Mouse (Mus musculus) small intestine, adult 2 months (tissue): ENCODE data around the gene Ap1b1.

Source experiments
- CTCF ChIP-seq: fragments of 200-500 bp; IDR thresholded peaks from 2 replicates; pipeline ENCODE4 v1.5.1; 2012; ENCODE audit warnings: low read depth, mild to moderate bottlenecking, control low read depth, inconsistent platforms, low read length, moderate library complexity, mixed read lengths; ENCODE audit not compliant: insufficient replicate concordance, insufficient read length; ENCODE audit errors: extremely low read depth
- POLR2A ChIP-seq: fragments of 200-500 bp; IDR thresholded peaks from 2 replicates; pipeline ENCODE4 v1.6.1; 2012; ENCODE audit warnings: low read depth, mild to moderate bottlenecking, control low read depth, inconsistent platforms, low read length, moderate library complexity

DNA sequence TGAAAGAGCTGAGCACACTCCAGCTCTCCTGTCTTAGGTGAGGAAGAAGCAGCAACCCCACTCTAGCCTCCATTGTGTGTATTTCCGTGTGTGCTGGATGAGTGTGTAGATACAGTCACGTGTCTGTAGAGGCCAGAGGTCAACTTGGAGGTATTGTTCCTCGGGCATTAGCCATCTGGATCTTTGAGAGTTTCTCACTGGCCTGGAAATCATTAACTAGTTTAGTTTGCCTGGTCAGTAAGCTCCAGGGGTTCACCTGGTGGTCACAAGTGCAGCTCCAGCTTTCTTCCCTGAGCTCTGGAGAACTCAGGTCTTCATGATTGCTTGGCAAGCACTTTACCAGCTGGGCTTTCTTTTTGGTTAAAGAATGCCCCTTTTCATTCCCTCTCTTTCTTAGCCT lies 11.7 kb downstream of the Ap1b1 start:
- no peak for TF ChIP-seq POLR2A
- TF ChIP-seq CTCF: no peak
